Mouse (Mus musculus): ENCODE measurements around the gene Endov. TPM values are rescaled to one million over a fixed set of nuclear protein-coding genes. Genes with fewer than 3 reads are reported as not detected.

The Endov gene
- polyA plus RNA-seq, 1 experiment from 2014 or later: 14.8 TPM

Other genes starting within 250 kb of the Endov start
- 12.6 and 15.3 TPM in 2 replicates for gene Gaa, start 223.5 kb upstream of the Endov start, polyA plus RNA-seq (2014; fragmentation: Nextera tagmentation; extraction: Ambion mirVana)
- gene Eif4a3, start 191.3 kb upstream of the Endov start, polyA plus RNA-seq (2014; fragmentation: Nextera tagmentation; extraction: Ambion mirVana): 378 and 385 TPM in 2 replicates
- not detected in 2 replicates for gene Card14, start 183.6 kb upstream of the Endov start, polyA plus RNA-seq (2014; fragmentation: Nextera tagmentation; extraction: Ambion mirVana)
- gene Sgsh, start 135.8 kb upstream of the Endov start, polyA plus RNA-seq (2014; fragmentation: Nextera tagmentation; extraction: Ambion mirVana): 4.4 and 6.0 TPM in 2 replicates
- 3.3 and 3.8 TPM in 2 replicates for gene Slc26a11, start 135.8 kb upstream of the Endov start, polyA plus RNA-seq (2014; fragmentation: Nextera tagmentation; extraction: Ambion mirVana)
- 2.0 and 2.1 TPM in 2 replicates for gene Rnf213, start 98.2 kb upstream of the Endov start, polyA plus RNA-seq (2014; fragmentation: Nextera tagmentation; extraction: Ambion mirVana)
- gene Nptx1, start 56.4 kb downstream of the Endov start, polyA plus RNA-seq (2014; fragmentation: Nextera tagmentation; extraction: Ambion mirVana): 8.7 and 11.2 TPM in 2 replicates
- 10.4 and 12.4 TPM in 2 replicates for gene Rptor, start 111.6 kb downstream of the Endov start, polyA plus RNA-seq (2014; fragmentation: Nextera tagmentation; extraction: Ambion mirVana)